Mouse (Mus musculus) embryonic facial prominence, embryonic 12.5 days (tissue): ENCODE measurements at regions not wholly inside any gene's neighbourhood (a gene's known extent, or its start where the extent isn't known, plus 50 kb on each side); places are given as distances from the start of the nearest gene placed in this dataset.

Source experiments
- ATAC-seq: fragments of 200-750 bp; cut with Nextera tagmentation; 2 replicates; pipeline ENCODE4 v1.8.0; 2017; ENCODE audit not compliant: insufficient number of reproducible peaks, insufficient read depth, low FRiP score, low TSS enrichment
- H3K27ac ChIP-seq: fragments of 300-500 bp; sonication (generic); 2 replicates; pipeline ENCODE4 v1.5.1; 2016; ENCODE audit warnings: mild to moderate bottlenecking
- H3K27me3 ChIP-seq: fragments of 300-500 bp; sonication (generic); 2 replicates; pipeline ENCODE4 v1.6.1; 2016; ENCODE audit warnings: mild to moderate bottlenecking, moderate library complexity
- H3K36me3 ChIP-seq: fragments of 300-500 bp; sonication (generic); 2 replicates; pipeline ENCODE4 v1.6.1; 2016; ENCODE audit warnings: mild to moderate bottlenecking
- H3K4me1 ChIP-seq: fragments of 300-500 bp; sonication (generic); 2 replicates; pipeline ENCODE4 v1.6.1; 2016
- H3K4me2 ChIP-seq: fragments of 300-500 bp; sonication (generic); replicated peaks from 2 replicates; pipeline ENCODE4 v1.6.1; 2016; ENCODE audit warnings: mild to moderate bottlenecking, moderate library complexity
- H3K4me3 ChIP-seq: fragments of 300-500 bp; sonication (generic); 2 replicates; pipeline ENCODE4 v1.5.1; 2016; ENCODE audit warnings: mild to moderate bottlenecking
- H3K9ac ChIP-seq: fragments of 300-500 bp; sonication (generic); 2 replicates; pipeline ENCODE4 v1.6.1; 2016; ENCODE audit warnings: mild to moderate bottlenecking, moderate library complexity
- H3K9me3 ChIP-seq: fragments of 300-500 bp; sonication (generic); 2 replicates; pipeline ENCODE4 v1.6.1; 2016; ENCODE audit warnings: mild to moderate bottlenecking, moderate library complexity
- WGBS: fragments of 180-500 bp; shearing (Covaris S2); methylation state at CpG from one replicate; pipeline ENCODE4 v1.1.7; 2016; 5-methylcytosine and 5-hydroxymethylcytosine counted together

- Histone ChIP-seq H3K27me3 (no peaks in the 10 kb centered on the region), H3K27ac (no peak overlapping the region), H3K9ac (0 out of 2 replicates have a peak overlapping the region, but pooled peaks have one; percentile 15), H3K4me2 (no peak overlapping the region), H3K9me3 (no peaks in the 10 kb centered on the region), H3K36me3 (no peaks in the 10 kb centered on the region), H3K4me1 (peaks cover 16% of the 10 kb centered on the region), H3K4me3 (no peak overlapping the region)
- 46% methylated on average over 9 of the region's 9 CpGs for WGBS
- ATAC-seq: no peak
Observed at GRCm38 (mm10) chr17:87517258-87517657, 70.5 kb upstream of the Calm2 start.

- Histone ChIP-seq H3K9ac (no peak overlapping the region), H3K27me3 (no peaks in the 10 kb centered on the region), H3K9me3 (no peaks in the 10 kb centered on the region), H3K27ac (no peak overlapping the region), H3K4me3 (no peak overlapping the region), H3K4me1 (peaks cover 21% of the 10 kb centered on the region), H3K36me3 (no peaks in the 10 kb centered on the region), H3K4me2 (no peak overlapping the region)
- WGBS: 86% methylated on average over 9 of the region's 9 CpGs
- no peak for ATAC-seq
Observed at GRCm38 (mm10) chr17:87519454-87519853, 72.7 kb upstream of the Calm2 start.

GRCm38 (mm10) chr17:87520841-87521240 is 74.1 kb upstream of the Calm2 start:
- no peak overlapping the region for H3K27ac ChIP-seq
- peaks cover 21% of the 10 kb centered on the region for H3K4me1 ChIP-seq
- no peaks in the 10 kb centered on the region for H3K36me3 ChIP-seq
- no peak for ATAC-seq
- H3K4me3 ChIP-seq: no peak overlapping the region
- no peak overlapping the region for H3K4me2 ChIP-seq
- no peak overlapping the region for H3K9ac ChIP-seq
- WGBS: 85% methylated on average over 5 of the region's 5 CpGs
- no peaks in the 10 kb centered on the region for H3K27me3 ChIP-seq
- no peaks in the 10 kb centered on the region for H3K9me3 ChIP-seq

- H3K27ac ChIP-seq: no peak overlapping the region
- H3K4me2 ChIP-seq: no peak overlapping the region
- no peaks in the 10 kb centered on the region for H3K27me3 ChIP-seq
- no peak for ATAC-seq
- no peaks in the 10 kb centered on the region for H3K9me3 ChIP-seq
- no peak overlapping the region for H3K4me3 ChIP-seq
- 23% methylated on average over 10 of the region's 10 CpGs for WGBS
- peaks cover 21% of the 10 kb centered on the region for H3K4me1 ChIP-seq
- H3K36me3 ChIP-seq: no peaks in the 10 kb centered on the region
- H3K9ac ChIP-seq: no peak overlapping the region
Observed at GRCm38 (mm10) chr17:87521622-87522151, 75.0 kb upstream of the Calm2 start.

GRCm38 (mm10) chr17:87522500-87523091 is 75.9 kb upstream of the Calm2 start:
- H3K9ac ChIP-seq: no peak overlapping the region; the same call in 1 of the 2 replicates

GRCm38 (mm10) chr17:87523643-87524042 is 76.9 kb upstream of the Calm2 start:
- no peak for ATAC-seq
- H3K4me1 ChIP-seq: peaks cover 15% of the 10 kb centered on the region

More at GRCm38 (mm10) chr17:87522500-87523091, 75.9 kb upstream of the Calm2 start:
- no peak overlapping the region for H3K4me2 ChIP-seq
- no peak overlapping the region for H3K4me3 ChIP-seq
- H3K36me3 ChIP-seq: no peaks in the 10 kb centered on the region
- H3K9me3 ChIP-seq: no peaks in the 10 kb centered on the region
- no peaks in the 10 kb centered on the region for H3K27me3 ChIP-seq
- H3K27ac ChIP-seq: peak overlapping the region; percentile 17; the same call in 1 of the 2 replicates
- 18% methylated on average over 8 of the region's 8 CpGs for WGBS
- ATAC-seq: no peak
- peaks cover 16% of the 10 kb centered on the region for H3K4me1 ChIP-seq

GRCm38 (mm10) chr17:87527174-87527573 is 80.4 kb upstream of the Calm2 start:
- Histone ChIP-seq H3K9me3 (no peaks in the 10 kb centered on the region), H3K27ac (no peak overlapping the region), H3K4me3 (no peak overlapping the region), H3K27me3 (no peaks in the 10 kb centered on the region), H3K4me1 (peaks cover 31% of the 10 kb centered on the region), H3K9ac (no peak overlapping the region), H3K4me2 (no peak overlapping the region), H3K36me3 (no peaks in the 10 kb centered on the region)
- no peak for ATAC-seq
- 92% methylated on average over 7 of the region's 7 CpGs for WGBS

More at GRCm38 (mm10) chr17:87523643-87524042, 76.9 kb upstream of the Calm2 start:
- no peak overlapping the region for H3K4me2 ChIP-seq
- WGBS: 50% methylated on average over 9 of the region's 10 CpGs
- H3K27me3 ChIP-seq: no peaks in the 10 kb centered on the region
- no peak overlapping the region for H3K9ac ChIP-seq
- no peaks in the 10 kb centered on the region for H3K9me3 ChIP-seq
- H3K36me3 ChIP-seq: no peaks in the 10 kb centered on the region
- H3K27ac ChIP-seq: no peak overlapping the region
- no peak overlapping the region for H3K4me3 ChIP-seq

- H3K27me3 ChIP-seq: no peaks in the 10 kb centered on the region
- peak overlapping the region; percentile 53 for H3K4me2 ChIP-seq
- H3K27ac ChIP-seq: no peak overlapping the region
- no peaks in the 10 kb centered on the region for H3K9me3 ChIP-seq
- H3K4me1 ChIP-seq: peaks cover 25% of the 10 kb centered on the region
- H3K9ac ChIP-seq: peak overlapping the region; percentile 22; the same call in 1 of the 2 replicates
- ATAC-seq: peak; percentile 79
- no peaks in the 10 kb centered on the region for H3K36me3 ChIP-seq
- peak overlapping the region; percentile 38 for H3K4me3 ChIP-seq
- WGBS: 13% methylated on average over 29 of the region's 29 CpGs
Observed at GRCm38 (mm10) chr17:87530162-87530817, 83.6 kb upstream of the Calm2 start.

GRCm38 (mm10) chr17:87530818-87531410 is 84.2 kb upstream of the Calm2 start:
- 2% methylated on average over 17 of the region's 17 CpGs for WGBS
- H3K4me2 ChIP-seq: peak overlapping the region; percentile 53
- peak; percentile 13; the same call in 1 of the 2 replicates for ATAC-seq
- H3K27ac ChIP-seq: no peak overlapping the region
- 0 out of 2 replicates have a peak overlapping the region, but pooled peaks have one; percentile 22 for H3K9ac ChIP-seq
- peaks cover 25% of the 10 kb centered on the region for H3K4me1 ChIP-seq
- H3K36me3 ChIP-seq: no peaks in the 10 kb centered on the region
- peak overlapping the region; percentile 38 for H3K4me3 ChIP-seq
- H3K9me3 ChIP-seq: no peaks in the 10 kb centered on the region
- no peaks in the 10 kb centered on the region for H3K27me3 ChIP-seq

- WGBS: 5% methylated on average over 21 of the region's 21 CpGs
- no peak for ATAC-seq
- Histone ChIP-seq H3K36me3 (no peaks in the 10 kb centered on the region), H3K4me2 (peak overlapping the region; percentile 53), H3K9ac (peak overlapping the region; percentile 38; the same call in 1 of the 2 replicates), H3K4me1 (peaks cover 25% of the 10 kb centered on the region), H3K4me3 (peak overlapping the region; percentile 38), H3K27ac (no peak overlapping the region), H3K9me3 (no peaks in the 10 kb centered on the region), H3K27me3 (no peaks in the 10 kb centered on the region)
Observed at GRCm38 (mm10) chr17:87531411-87532157, 84.8 kb upstream of the Calm2 start.

GRCm38 (mm10) chr17:87532158-87532545 is 85.4 kb upstream of the Calm2 start:
- H3K4me2 ChIP-seq: peak overlapping the region; percentile 53
- no peaks in the 10 kb centered on the region for H3K36me3 ChIP-seq
- H3K27ac ChIP-seq: no peak overlapping the region
- no peaks in the 10 kb centered on the region for H3K9me3 ChIP-seq
- ATAC-seq: no peak
- no peaks in the 10 kb centered on the region for H3K27me3 ChIP-seq
- no peak overlapping the region for H3K4me3 ChIP-seq
- H3K9ac ChIP-seq: no peak overlapping the region
- WGBS: 12% methylated on average over 9 of the region's 9 CpGs
- peaks cover 25% of the 10 kb centered on the region for H3K4me1 ChIP-seq
